Mouse (Mus musculus) thymus, adult 2 months (tissue): Measurements from ENCODE around the gene Lamb2.

Experiments used
- CTCF ChIP-seq: fragments of 200-500 bp; IDR thresholded peaks from 2 replicates; pipeline ENCODE4 v1.5.1; 2012; ENCODE audit warnings: mild to moderate bottlenecking, control low read depth, low read length, moderate library complexity, borderline replicate concordance; ENCODE audit not compliant: control insufficient read depth, poor library complexity, insufficient read depth; ENCODE audit errors: extremely low read depth
- POLR2A ChIP-seq: fragments of 200-500 bp; IDR thresholded peaks from 2 replicates; pipeline ENCODE4 v1.6.1; 2012; ENCODE audit warnings: mild to moderate bottlenecking, low read length, control low read depth, moderate library complexity; ENCODE audit not compliant: control insufficient read depth, poor library complexity, insufficient read depth; ENCODE audit errors: extremely low read depth

DNA sequence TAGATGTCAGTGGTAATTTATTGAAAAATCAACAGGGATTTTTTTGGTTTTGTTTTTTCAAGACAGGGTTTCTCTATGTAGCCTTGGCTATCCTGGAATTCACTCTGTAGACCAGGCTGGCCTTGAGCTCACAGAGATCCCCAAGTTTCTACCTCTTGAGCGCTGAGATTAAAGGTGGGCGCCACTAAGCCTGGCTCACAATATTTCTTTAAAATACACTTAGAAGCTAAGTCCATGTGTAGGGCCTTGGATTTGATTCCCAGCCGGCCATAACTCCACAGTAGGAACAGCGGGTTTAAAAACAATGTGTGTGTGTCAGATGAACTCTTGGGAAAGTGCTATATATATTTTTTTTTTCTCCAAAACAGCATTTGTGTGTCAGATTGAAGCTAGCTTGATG is 43.8 kb downstream of the Lamb2 start:
- TF ChIP-seq CTCF: no peak
- no peak for TF ChIP-seq POLR2A
